In genomic region chr13:58124278-58124677, GRCm38 (mm10) we compare ENCODE assay signal across 27 mouse cellular contexts. TPM values are rescaled to one million over a fixed set of nuclear protein-coding genes. Genes with fewer than 3 reads are reported as not detected.
DNase-seq lines count a peak whose midpoint lies in the region; ATAC-seq and TF ChIP-seq lines count a peak whose summit lies in the region.
"Had no signal": no experiment of that assay in that cellular context is flagged by ENCODE, and none has a peak within 500 bp of the region (broad histone marks: within the 10 kb centered on the region; RNA-seq: fewer than 3 reads in every experiment).

No protein-coding gene starts in this region.

- no peaks in the 10 kb centered on the region for H3K9me3 ChIP-seq in intestine, embryonic 15.5 days
- H3K9me3 ChIP-seq in intestine, postnatal 0 days (ENCODE audit: control insufficient read depth), result no peaks in the 10 kb centered on the region
- no peaks in the 10 kb centered on the region for H3K9me3 ChIP-seq in liver, embryonic 11.5 days (ENCODE audit: control insufficient read depth, low read length)
- no peaks in the 10 kb centered on the region for H3K9me3 ChIP-seq in MEL (replicated peaks; ENCODE audit: insufficient read depth, low read length)
- no peaks in the 10 kb centered on the region for H3K9me3 ChIP-seq in liver, embryonic 13.5 days (replicated peaks)
- H3K9me3 ChIP-seq: embryonic facial prominence, embryonic 12.5 days; forebrain, embryonic 12.5 days; heart, embryonic 10.5 days; heart, embryonic 15.5 days; lung, embryonic 15.5 days; neural tube, embryonic 15.5 days had no signal

- H3K36me3 ChIP-seq in intestine, embryonic 15.5 days, result no peaks in the 10 kb centered on the region
- no peaks in the 10 kb centered on the region for H3K36me3 ChIP-seq in intestine, postnatal 0 days (ENCODE audit: control insufficient read depth, insufficient read depth)
- H3K36me3 ChIP-seq in liver, adult 2 months (ENCODE audit: control insufficient read depth, insufficient read depth, low read length), result peaks cover 2% of the 10 kb centered on the region; the same call in 1 of the 2 replicates
- peaks cover 3% of the 10 kb centered on the region; the same call in 1 of the 2 replicates for H3K36me3 ChIP-seq in liver, embryonic 11.5 days (ENCODE audit: control insufficient read depth, insufficient read depth, low read length)
- H3K36me3 ChIP-seq in MEL (ENCODE audit: control insufficient read depth in 1 of 2, insufficient read depth in 2 of 2, low read length in 2 of 2), result peaks cover 4 to 19% of the 10 kb centered on the region in 2 experiments; a peak in 3 of 4 replicates
- peaks cover 20% of the 10 kb centered on the region for H3K36me3 ChIP-seq in liver, embryonic 13.5 days
- H3K36me3 ChIP-seq: heart, embryonic 15.5 days; lung, embryonic 15.5 days; neural tube, embryonic 15.5 days had no signal

- no peak for TF ChIP-seq CTCF in intestine, postnatal 0 days (IDR thresholded peaks at IDR 0.05; ENCODE audit: low read depth)
- no peak for TF ChIP-seq CTCF in liver, adult 2 months (IDR thresholded peaks at IDR 0.05; ENCODE audit: low read depth, low read length)
- TF ChIP-seq CTCF in MEL (IDR thresholded peaks at IDR 0.05 in 2 of 3, conservative IDR thresholded peaks at IDR 0.05 in 1 of 3; ENCODE audit: control insufficient read depth in 1 of 3, insufficient read depth in 1 of 3, low read depth in 2 of 3, low read length in 3 of 3, poor library complexity in 1 of 3, severe bottlenecking in 1 of 3), result no peak

- H3K9ac ChIP-seq in intestine, embryonic 15.5 days, result no peak overlapping the region
- H3K9ac ChIP-seq in intestine, postnatal 0 days (ENCODE audit: low read depth, low read length), result no peak overlapping the region
- no peak overlapping the region for H3K9ac ChIP-seq in liver, adult 2 months (ENCODE audit: low read depth, low read length)
- no peak overlapping the region for H3K9ac ChIP-seq in liver, embryonic 11.5 days (ENCODE audit: low read depth, low read length)
- peak overlapping the region; percentile 9 for H3K9ac ChIP-seq in MEL (ENCODE audit: control insufficient read depth, low read depth, low read length, poor library complexity, severe bottlenecking)
- H3K9ac ChIP-seq in liver, embryonic 13.5 days, result peak overlapping the region; percentile 2; the same call in 1 of the 2 replicates
- H3K9ac ChIP-seq: embryonic facial prominence, embryonic 12.5 days; forebrain, embryonic 12.5 days; heart, embryonic 15.5 days; lung, embryonic 15.5 days; neural tube, embryonic 15.5 days had no signal

- no peak overlapping the region for H3K27ac ChIP-seq in intestine, embryonic 15.5 days
- H3K27ac ChIP-seq in intestine, postnatal 0 days (ENCODE audit: low read depth, low read length), result no peak overlapping the region
- peak overlapping the region; percentile 75; the same call in 1 of the 2 replicates for H3K27ac ChIP-seq in liver, adult 2 months (replicated peaks; ENCODE audit: insufficient read depth, low read depth, low read length)
- no peak overlapping the region for H3K27ac ChIP-seq in liver, embryonic 11.5 days (ENCODE audit: low read depth, low read length)
- H3K27ac ChIP-seq in MEL (ENCODE audit: control insufficient read depth, low read depth, low read length), result no peak overlapping the region
- peak overlapping the region; percentile 51; the same call in 1 of the 2 replicates for H3K27ac ChIP-seq in liver, embryonic 13.5 days
- H3K27ac ChIP-seq: embryonic facial prominence, embryonic 12.5 days; forebrain, embryonic 12.5 days; heart, embryonic 10.5 days; heart, embryonic 15.5 days; neural tube, embryonic 15.5 days had no signal

- 79% methylated on average over 3 of the region's 3 CpGs for WGBS in intestine, embryonic 15.5 days
- 78% methylated on average over 3 of the region's 3 CpGs for WGBS in intestine, postnatal 0 days
- 88% methylated on average over 3 of the region's 3 CpGs for WGBS in liver, adult 2 months
- WGBS in liver, embryonic 11.5 days, result 80% methylated on average over 3 of the region's 3 CpGs
- 79% methylated on average over 3 of the region's 3 CpGs for WGBS in liver, embryonic 13.5 days (ENCODE audit: insufficient replicate concordance)

- TF ChIP-seq EP300 in MEL (IDR thresholded peaks at IDR 0.05; ENCODE audit: low read depth in 1 of 2, low read length in 2 of 2), result no peak

- H3K4me1 ChIP-seq in intestine, embryonic 15.5 days (replicated peaks), result peaks cover 15% of the 10 kb centered on the region
- H3K4me1 ChIP-seq in intestine, postnatal 0 days (replicated peaks; ENCODE audit: control insufficient read depth, insufficient read depth, low read length), result no peaks in the 10 kb centered on the region
- peaks cover 19% of the 10 kb centered on the region for H3K4me1 ChIP-seq in liver, adult 2 months (ENCODE audit: control insufficient read depth, insufficient read depth, low read length)
- H3K4me1 ChIP-seq in liver, embryonic 11.5 days (replicated peaks; ENCODE audit: control insufficient read depth, insufficient read depth, low read length), result peaks cover 16% of the 10 kb centered on the region
- H3K4me1 ChIP-seq in MEL (ENCODE audit: control insufficient read depth in 1 of 2, insufficient read depth in 2 of 2, low read length in 2 of 2), result peaks cover 0 to 12% of the 10 kb centered on the region in 2 experiments; a peak in 3 of 4 replicates
- peaks cover 33% of the 10 kb centered on the region for H3K4me1 ChIP-seq in liver, embryonic 13.5 days (replicated peaks)

- no peak for TF ChIP-seq POLR2A in liver, adult 2 months (IDR thresholded peaks at IDR 0.05; ENCODE audit: extremely low read depth, insufficient read depth, low read length)
- no peak for TF ChIP-seq POLR2A in MEL (IDR thresholded peaks at IDR 0.05; ENCODE audit: control insufficient read depth in 1 of 2, insufficient read depth in 1 of 2, low read depth in 1 of 2, low read length in 2 of 2, poor library complexity in 1 of 2)

- no peak overlapping the region for H3K4me3 ChIP-seq in intestine, embryonic 15.5 days (replicated peaks)
- H3K4me3 ChIP-seq in intestine, postnatal 0 days (ENCODE audit: low read depth, low read length), result no peak overlapping the region
- no peak overlapping the region for H3K4me3 ChIP-seq in liver, adult 2 months (ENCODE audit: insufficient read depth, low read depth, low read length)
- H3K4me3 ChIP-seq in liver, embryonic 11.5 days (ENCODE audit: low read depth, low read length), result no peak overlapping the region
- no peak overlapping the region for H3K4me3 ChIP-seq in MEL (ENCODE audit: control insufficient read depth in 1 of 2, insufficient read depth in 1 of 2, low read depth in 2 of 2, low read length in 2 of 2)
- H3K4me3 ChIP-seq in liver, embryonic 13.5 days (replicated peaks), result no peak overlapping the region
- H3K4me3 ChIP-seq: embryonic facial prominence, embryonic 12.5 days; forebrain, embryonic 12.5 days; heart, embryonic 10.5 days; heart, embryonic 15.5 days; lung, embryonic 15.5 days; neural tube, embryonic 15.5 days had no signal

- no peak for TF ChIP-seq RAD21 in MEL (IDR thresholded peaks at IDR 0.05; ENCODE audit: low read depth, low read length)

- H3K79me2 ChIP-seq in liver, adult 2 months (ENCODE audit: control insufficient read depth, insufficient read depth, low read length), result peaks cover 24% of the 10 kb centered on the region
- peaks cover 31% of the 10 kb centered on the region for H3K79me2 ChIP-seq in MEL (ENCODE audit: control insufficient read depth, insufficient read depth, low read length, poor library complexity)

- no peak for DNase-seq in liver, adult 2 months (ENCODE audit: extremely low read depth, low read depth, low spot score)
- DNase-seq in liver, embryonic 11.5 days (ENCODE audit: low spot score), result no peak
- peak; percentile 58 for DNase-seq in MEL (ENCODE audit: low read depth, low spot score)
- DNase-seq in liver, embryonic 13.5 days, result no peak
- no peak for DNase-seq in retina, postnatal 1 day
- DNase-seq in adrenal gland, postnatal 10 days, result no peak
- DNase-seq: adrenal gland, adult 8-10 months; B cell, adult 2 months; cerebellum, adult 8-10 months; embryo, embryonic 11 days; gastrocnemius, postnatal 14 days; kidney, adult 11 months; kidney, postnatal 36 days; left cerebral cortex, postnatal 4 days; right cerebral cortex, postnatal 25 days; spleen, adult 18-20 months; thymus, postnatal 14 days had no signal

- H3K4me2 ChIP-seq in intestine, embryonic 15.5 days (replicated peaks), result 0 out of 2 replicates have a peak overlapping the region, but pooled peaks have one; percentile 6
- H3K4me2 ChIP-seq in intestine, postnatal 0 days (replicated peaks; ENCODE audit: low read depth), result no peak overlapping the region
- no peak overlapping the region for H3K4me2 ChIP-seq in liver, embryonic 11.5 days
- H3K4me2 ChIP-seq in liver, embryonic 13.5 days, result no peak overlapping the region
- H3K4me2 ChIP-seq: embryonic facial prominence, embryonic 12.5 days; lung, embryonic 15.5 days; midbrain, embryonic 11.5 days had no signal

- no peak for ATAC-seq in intestine, embryonic 15.5 days
- no peak for ATAC-seq in intestine, postnatal 0 days
- no peak for ATAC-seq in liver, embryonic 11.5 days (replicated peaks; ENCODE audit: low FRiP score)
- no peak for ATAC-seq in liver, embryonic 13.5 days (ENCODE audit: low read depth)
- ATAC-seq: midbrain, embryonic 16.5 days had no signal

- no peaks in the 10 kb centered on the region for H3K27me3 ChIP-seq in intestine, embryonic 15.5 days (replicated peaks)
- no peaks in the 10 kb centered on the region for H3K27me3 ChIP-seq in intestine, postnatal 0 days (replicated peaks; ENCODE audit: control insufficient read depth, insufficient read depth, low read length)
- H3K27me3 ChIP-seq in liver, adult 2 months (ENCODE audit: control insufficient read depth, insufficient read depth, low read length), result no peaks in the 10 kb centered on the region
- H3K27me3 ChIP-seq in liver, embryonic 11.5 days (replicated peaks; ENCODE audit: control insufficient read depth, insufficient read depth, low read length), result no peaks in the 10 kb centered on the region
- no peaks in the 10 kb centered on the region for H3K27me3 ChIP-seq in MEL (ENCODE audit: control insufficient read depth in 1 of 2, insufficient read depth in 2 of 2, low read length in 2 of 2)
- no peaks in the 10 kb centered on the region for H3K27me3 ChIP-seq in liver, embryonic 13.5 days
- H3K27me3 ChIP-seq: embryonic facial prominence, embryonic 12.5 days; forebrain, embryonic 12.5 days; heart, embryonic 15.5 days; lung, embryonic 15.5 days; neural tube, embryonic 15.5 days had no signal

RNA-seq across cellular contexts. Expression of gene Hnrnpa0, which starts 4.1 kb away (rescaled TPM):
- 28.2 and 36.2 TPM in 2 replicates for polyA plus RNA-seq in intestine, embryonic 15.5 days (2015; fragmentation: Nextera tagmentation; extraction: Ambion mirVana)
- polyA plus RNA-seq in intestine, postnatal 0 days (2015; fragmentation: Nextera tagmentation; extraction: Ambion mirVana), result 27.9 and 29.5 TPM in 2 replicates
- 16.1 and 20.3 TPM in 2 replicates for total RNA-seq in liver, adult 2 months (2014; rRNA removed)
- 35.4 and 36.0 TPM in 2 replicates for polyA plus RNA-seq in liver, adult 2 months (2012; rRNA removed)
- polyA plus RNA-seq in liver, embryonic 11.5 days (2014; fragmentation: Nextera tagmentation; extraction: Ambion mirVana), result 18.7 and 22.8 TPM in 2 replicates
- total RNA-seq in MEL (2012; rRNA removed), result 163 and 165 TPM in 2 replicates
- 100 to 1,000 TPM; 209 to 381 TPM for polyA plus RNA-seq in MEL (2012; ENCODE audit: insufficient read depth in 1 of 2, insufficient read length in 2 of 2, low read depth in 1 of 2, low replicate concordance in 2 of 2, missing spikeins in 1 of 2)
- polyA plus RNA-seq in liver, embryonic 13.5 days (2015; fragmentation: Nextera tagmentation; extraction: Ambion mirVana), result 12.5 and 15.3 TPM in 2 replicates
- 100 to 1,000 TPM; 139 to 143 TPM for total RNA-seq in adrenal gland, postnatal 10 days (2021)

RNA-seq across cellular contexts. Expression of gene Klhl3, which starts 10.9 kb away (rescaled TPM):
- 2.6 and 2.8 TPM in 2 replicates for polyA plus RNA-seq in intestine, embryonic 15.5 days (2015; fragmentation: Nextera tagmentation; extraction: Ambion mirVana)
- polyA plus RNA-seq in intestine, postnatal 0 days (2015; fragmentation: Nextera tagmentation; extraction: Ambion mirVana), result 0.74 and 0.95 TPM in 2 replicates
- 4.0 and 4.7 TPM in 2 replicates for total RNA-seq in liver, adult 2 months (2014; rRNA removed)
- polyA plus RNA-seq in liver, adult 2 months (2012; rRNA removed), result 3.2 TPM in 2 replicates
- 1.9 and 2.7 TPM in 2 replicates for polyA plus RNA-seq in liver, embryonic 11.5 days (2014; fragmentation: Nextera tagmentation; extraction: Ambion mirVana)
- total RNA-seq in MEL (2012; rRNA removed), result not detected in 2 replicates
- under 1 TPM in 1 of 2 experiments, not detected in 1; 0.01 TPM for polyA plus RNA-seq in MEL (2012; ENCODE audit: insufficient read depth in 1 of 2, insufficient read length in 2 of 2, low read depth in 1 of 2, low replicate concordance in 2 of 2, missing spikeins in 1 of 2)
- polyA plus RNA-seq in liver, embryonic 13.5 days (2015; fragmentation: Nextera tagmentation; extraction: Ambion mirVana), result 0.79 and 0.91 TPM in 2 replicates
- 1 to 10 TPM; 2.8 to 2.9 TPM for total RNA-seq in adrenal gland, postnatal 10 days (2021)

RNA-seq across cellular contexts. Expression of gene Idnk, which starts 33.2 kb away (rescaled TPM):
- 43.0 and 44.0 TPM in 2 replicates for polyA plus RNA-seq in intestine, embryonic 15.5 days (2015; fragmentation: Nextera tagmentation; extraction: Ambion mirVana)
- 79.0 and 88.7 TPM in 2 replicates for polyA plus RNA-seq in intestine, postnatal 0 days (2015; fragmentation: Nextera tagmentation; extraction: Ambion mirVana)
- total RNA-seq in liver, adult 2 months (2014; rRNA removed), result 34.0 and 34.5 TPM in 2 replicates
- polyA plus RNA-seq in liver, adult 2 months (2012; rRNA removed), result 26.9 and 27.3 TPM in 2 replicates
- 37.9 and 38.0 TPM in 2 replicates for polyA plus RNA-seq in liver, embryonic 11.5 days (2014; fragmentation: Nextera tagmentation; extraction: Ambion mirVana)
- 26.0 and 29.5 TPM in 2 replicates for total RNA-seq in MEL (2012; rRNA removed)
- 10 to 100 TPM in 1 of 2 experiments, not detected in 1; 50.3 TPM for polyA plus RNA-seq in MEL (2012; ENCODE audit: insufficient read depth in 1 of 2, insufficient read length in 2 of 2, low read depth in 1 of 2, low replicate concordance in 2 of 2, missing spikeins in 1 of 2)
- polyA plus RNA-seq in liver, embryonic 13.5 days (2015; fragmentation: Nextera tagmentation; extraction: Ambion mirVana), result 21.8 and 26.3 TPM in 2 replicates
- 10 to 100 TPM; 43.8 to 48.6 TPM for total RNA-seq in adrenal gland, postnatal 10 days (2021)

Comparison
In these comparisons a context has a peak if more than half of its experiments do, and no peak if none do; other contexts are left out.
1. H3K27ac ChIP-seq: peak in liver, adult 2 months (single experiment) and liver, embryonic 13.5 days (single experiment); none in intestine, embryonic 15.5 days (single experiment), intestine, postnatal 0 days (single experiment), liver, embryonic 11.5 days (single experiment) and MEL (single experiment).
2. H3K9ac ChIP-seq: peak in MEL (single experiment) and liver, embryonic 13.5 days (single experiment); none in intestine, embryonic 15.5 days (single experiment), intestine, postnatal 0 days (single experiment), liver, adult 2 months (single experiment) and liver, embryonic 11.5 days (single experiment).